Mouse (Mus musculus) liver, adult 2 months (tissue): ENCODE data around the gene Mok. TPM values are rescaled to one million over a fixed set of nuclear protein-coding genes. Genes with fewer than 3 reads are reported as not detected.
A peak's percentile ranks its signal among the peaks of the same experiment; 100 is the strongest.

Experiments used
- DNase-seq: peaks from one replicate; pipeline ENCODE4 v3.0.0-alpha.2; 2011; ENCODE audit warnings: low read depth, low spot score; ENCODE audit errors: extremely low read depth
- H3K27ac ChIP-seq: fragments of 200-500 bp; replicated peaks from 2 replicates; pipeline ENCODE4 v1.5.1; 2012; ENCODE audit warnings: low read depth, mild to moderate bottlenecking, control low read depth, inconsistent platforms, low read length; ENCODE audit not compliant: insufficient read depth
- H3K27me3 ChIP-seq: fragments of 200-500 bp; 2 replicates; pipeline ENCODE4 v1.6.1; 2012; ENCODE audit warnings: mild to moderate bottlenecking, moderate library complexity, low read length, inconsistent platforms; ENCODE audit not compliant: control insufficient read depth, insufficient read depth
- H3K36me3 ChIP-seq: fragments of 200-500 bp; 2 replicates; pipeline ENCODE4 v1.6.1; 2012; ENCODE audit warnings: low read length, inconsistent platforms; ENCODE audit not compliant: control insufficient read depth, insufficient read depth
- H3K4me1 ChIP-seq: fragments of 200-500 bp; 2 replicates; pipeline ENCODE4 v1.6.1; 2011; ENCODE audit warnings: low read length; ENCODE audit not compliant: control insufficient read depth, insufficient read depth
- H3K4me3 ChIP-seq: fragments of 200-500 bp; 2 replicates; pipeline ENCODE4 v1.5.1; 2011; ENCODE audit warnings: low read depth, mild to moderate bottlenecking, control low read depth, low read length, moderate library complexity; ENCODE audit not compliant: insufficient read depth
- H3K79me2 ChIP-seq: fragments of 200-500 bp; 2 replicates; pipeline ENCODE4 v1.6.1; 2012; ENCODE audit warnings: inconsistent platforms, mild to moderate bottlenecking, low read length, moderate library complexity; ENCODE audit not compliant: control insufficient read depth, insufficient read depth
- H3K9ac ChIP-seq: fragments of 200-500 bp; 2 replicates; pipeline ENCODE4 v1.6.1; 2012; ENCODE audit warnings: low read depth, mild to moderate bottlenecking, control low read depth, inconsistent platforms, low read length
- CTCF ChIP-seq: fragments of 200-500 bp; IDR thresholded peaks from 2 replicates; pipeline ENCODE4 v1.5.1; 2011; ENCODE audit warnings: low read depth, low read length, control low read depth
- POLR2A ChIP-seq: fragments of 200-500 bp; IDR thresholded peaks from 2 replicates; pipeline ENCODE4 v1.6.1; 2011; ENCODE audit warnings: low read length, control low read depth; ENCODE audit not compliant: insufficient read depth; ENCODE audit errors: extremely low read depth
- WGBS: fragments of 180-500 bp; shearing (Covaris S2); methylation state at CpG from one replicate; pipeline ENCODE4 v1.1.7; 2018; 5-methylcytosine and 5-hydroxymethylcytosine counted together
- polyA plus RNA-seq: library from polyadenylated mRNA; depleted of rRNA; stranded (reverse); fragments of >200 nt; gene quantifications from 2 replicates; pipeline ENCODE4 v1.2.3, GENCODE M21; 2012
- total RNA-seq: library from RNA; depleted of rRNA; stranded (reverse); fragments of >200 nt; gene quantifications from 2 replicates; pipeline ENCODE4 v1.2.3, GENCODE M21; 2014

The Mok gene
- total and polyA plus RNA-seq, 2 experiments = 0.18 TPM; not detected in 1

GRCm38 (mm10) chr12:110808430-110808829, 32.3 kb downstream of the Mok start:
- Histone ChIP-seq H3K9ac (no peak overlapping the region), H3K79me2 (no peaks in the 10 kb centered on the region), H3K27ac (no peak overlapping the region), H3K4me1 (no peaks in the 10 kb centered on the region), H3K27me3 (no peaks in the 10 kb centered on the region), H3K4me3 (no peak overlapping the region), H3K36me3 (no peaks in the 10 kb centered on the region)
- DNase-seq = no peak
- 94% methylated on average over 10 of the region's 10 CpGs for WGBS
- no peak for TF ChIP-seq POLR2A
- TF ChIP-seq CTCF = no peak

- Histone ChIP-seq H3K27me3 (no peaks in the 10 kb centered on the region), H3K27ac (no peak overlapping the region), H3K36me3 (no peaks in the 10 kb centered on the region), H3K4me1 (no peaks in the 10 kb centered on the region), H3K4me3 (no peak overlapping the region), H3K79me2 (no peaks in the 10 kb centered on the region), H3K9ac (no peak overlapping the region)
- WGBS = 79% methylated on average over 3 of the region's 3 CpGs
- no peak for DNase-seq
- TF ChIP-seq POLR2A (no peak), CTCF (peak; percentile 67)
Observed at GRCm38 (mm10) chr12:110806301-110806970, 34.3 kb downstream of the Mok start.

GRCm38 (mm10) chr12:110804261-110804660, 36.5 kb downstream of the Mok start:
- no peak overlapping the region for H3K9ac ChIP-seq
- no peaks in the 10 kb centered on the region for H3K79me2 ChIP-seq
- H3K4me1 ChIP-seq = no peaks in the 10 kb centered on the region
- H3K4me3 ChIP-seq = no peak overlapping the region
- no peak for DNase-seq
- 67% methylated on average over 10 of the region's 10 CpGs for WGBS
- no peaks in the 10 kb centered on the region for H3K27me3 ChIP-seq
- H3K36me3 ChIP-seq = no peaks in the 10 kb centered on the region
- H3K27ac ChIP-seq = no peak overlapping the region
- no peak for TF ChIP-seq CTCF
- TF ChIP-seq POLR2A = no peak

GRCm38 (mm10) chr12:110802674-110803297, 38.0 kb downstream of the Mok start:
- Histone ChIP-seq H3K36me3 (no peaks in the 10 kb centered on the region), H3K27me3 (no peaks in the 10 kb centered on the region), H3K79me2 (no peaks in the 10 kb centered on the region), H3K4me1 (no peaks in the 10 kb centered on the region), H3K4me3 (no peak overlapping the region), H3K9ac (no peak overlapping the region), H3K27ac (no peak overlapping the region)
- 93% methylated on average over 5 of the region's 5 CpGs for WGBS
- DNase-seq = no peak
- TF ChIP-seq CTCF = no peak
- TF ChIP-seq POLR2A = no peak

GRCm38 (mm10) chr12:110801876-110802464, 38.8 kb downstream of the Mok start:
- no peak overlapping the region for H3K9ac ChIP-seq
- no peaks in the 10 kb centered on the region for H3K27me3 ChIP-seq
- H3K36me3 ChIP-seq = no peaks in the 10 kb centered on the region
- WGBS = 89% methylated on average over 10 of the region's 10 CpGs
- H3K4me1 ChIP-seq = no peaks in the 10 kb centered on the region
- no peak overlapping the region for H3K27ac ChIP-seq
- no peak for TF ChIP-seq POLR2A
- TF ChIP-seq CTCF = no peak
- DNase-seq = no peak
- no peaks in the 10 kb centered on the region for H3K79me2 ChIP-seq
- no peak overlapping the region for H3K4me3 ChIP-seq

GRCm38 (mm10) chr12:110799226-110799625, 41.5 kb downstream of the Mok start:
- Histone ChIP-seq H3K4me3 (no peak overlapping the region), H3K4me1 (no peaks in the 10 kb centered on the region), H3K27me3 (no peaks in the 10 kb centered on the region), H3K36me3 (no peaks in the 10 kb centered on the region), H3K9ac (no peak overlapping the region), H3K27ac (no peak overlapping the region), H3K79me2 (0 out of 2 replicates have a peak, but pooled peaks cover 3% of the 10 kb centered on the region)
- no peak for TF ChIP-seq POLR2A
- TF ChIP-seq CTCF = no peak
- no peak for DNase-seq
- WGBS = 88% methylated on average over 4 of the region's 4 CpGs
